Mouse (Mus musculus) C2C12 (cell line): ENCODE measurements around the gene Erich2.

Experiments
- CEBPB ChIP-seq: IDR thresholded peaks from one replicate; pipeline ENCODE4 v1.6.1; 2011; ENCODE audit warnings: low read depth, mild to moderate bottlenecking, control low read depth, moderate library complexity
- CTCF ChIP-seq: IDR thresholded peaks from one replicate; pipeline ENCODE4 v1.5.1; 2011; ENCODE audit not compliant: control insufficient read depth, insufficient read depth, insufficient read length
- FOSL1 ChIP-seq: IDR thresholded peaks from one replicate; pipeline ENCODE4 v1.8.0; 2011; ENCODE audit warnings: mild to moderate bottlenecking, low read length; ENCODE audit not compliant: poor library complexity, insufficient read depth, severe bottlenecking
- MAX ChIP-seq: IDR thresholded peaks from one replicate; pipeline ENCODE4 v1.6.1; 2011; ENCODE audit warnings: mild to moderate bottlenecking, control low read depth
- MYOD1 ChIP-seq: IDR thresholded peaks from one replicate; pipeline ENCODE4 v1.6.1; 2011; ENCODE audit warnings: low read depth; ENCODE audit not compliant: control insufficient read depth, insufficient read length
- USF1 ChIP-seq: IDR thresholded peaks from one replicate; pipeline ENCODE4 v1.6.1; 2011; ENCODE audit warnings: low read depth, mild to moderate bottlenecking, control low read depth, moderate library complexity

GRCm38 (mm10) chr2:70471136-70471535, 37.5 kb upstream of the Erich2 start:
- TF ChIP-seq USF1 (no peak), CTCF (no peak), MYOD1 (no peak), FOSL1 (no peak), MAX (no peak), CEBPB (no peak)
